Mouse (Mus musculus) lung, adult 2 months (tissue): ENCODE data around the gene Kmo.

Experiments
- CTCF ChIP-seq: fragments of 200-500 bp; IDR thresholded peaks from 2 replicates; pipeline ENCODE4 v1.5.1; 2011; ENCODE audit warnings: mild to moderate bottlenecking, low read length, control low read depth; ENCODE audit not compliant: insufficient read depth
- POLR2A ChIP-seq: fragments of 200-500 bp; IDR thresholded peaks from 2 replicates; pipeline ENCODE4 v1.6.1; 2011; ENCODE audit warnings: low read depth, mild to moderate bottlenecking, control low read depth, low read length, borderline replicate concordance; ENCODE audit errors: extremely low read depth

- no peak for TF ChIP-seq POLR2A
- no peak for TF ChIP-seq CTCF
Observed at GRCm38 (mm10) chr1:175585267-175585666, 34.9 kb upstream of the Kmo start.
